In the genomic region with DNA sequence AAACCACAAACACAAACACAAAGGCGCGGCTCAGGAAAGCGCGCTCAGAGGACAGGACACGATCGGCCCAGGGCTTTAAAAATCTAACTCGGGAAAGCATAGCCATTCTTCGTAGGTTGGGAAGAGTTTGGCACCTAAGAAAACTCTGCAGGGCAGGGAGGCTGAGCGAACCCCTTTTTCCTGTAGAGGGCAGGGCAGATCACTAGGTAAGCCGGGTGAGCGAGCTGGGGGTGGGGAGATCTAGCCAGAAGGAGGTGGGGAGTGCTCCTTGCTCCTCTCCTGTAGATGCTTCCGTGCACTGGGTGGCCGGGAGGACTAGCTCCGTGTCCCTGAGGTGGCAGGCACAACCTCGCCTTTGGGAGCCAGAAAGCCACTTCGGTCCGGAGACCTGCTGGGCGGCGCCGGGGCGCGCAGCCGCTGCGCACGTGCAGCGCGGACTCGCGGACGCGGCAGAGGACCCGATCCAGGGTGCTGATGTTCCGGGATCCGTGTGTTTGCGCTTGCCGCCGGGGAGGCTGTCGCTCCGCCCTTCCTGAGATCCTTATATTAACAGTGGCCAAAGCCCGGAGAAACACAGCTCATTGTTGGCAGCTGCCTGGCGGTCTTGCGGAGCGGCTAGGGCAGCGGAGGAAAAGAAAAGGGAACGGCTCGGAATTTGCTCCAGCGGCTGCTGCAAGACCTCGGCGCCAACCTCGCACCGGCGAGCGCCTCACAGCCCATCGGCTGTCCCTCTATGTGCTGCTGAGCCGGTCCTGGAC, we compare ENCODE assay signal across 1 mouse cellular context.
TF ChIP-seq lines count a peak whose summit lies in the region.

Cited2 (plus strand) TSS at position 566 of the 758 bp plus-strand sequence.

TF ChIP-seq in CH12.LX, 34 proteins besides CTCF, POLR2A, EP300 and RAD21 (continued from another document):
- peak; percentile 99 for TF ChIP-seq POLR2AphosphoS2 (IDR thresholded peaks at IDR 0.05; ENCODE audit: low read depth, low read length)
- peak; percentile 98 for TF ChIP-seq TBP (conservative IDR thresholded peaks at IDR 0.05; ENCODE audit: low read depth, low read length)
- no peak for TF ChIP-seq MEF2A (IDR thresholded peaks at IDR 0.05; ENCODE audit: borderline replicate concordance, low read depth, low read length)
- peak; percentile 38 for TF ChIP-seq CHD2 (IDR thresholded peaks at IDR 0.05; ENCODE audit: low read length)
- TF ChIP-seq IRF4 (IDR thresholded peaks at IDR 0.05; ENCODE audit: low read depth, low read length): peak; percentile 74
- peak; percentile 5; the same call in 1 of the 2 replicates for TF ChIP-seq ZNF384 (IDR thresholded peaks at IDR 0.05; ENCODE audit: low read depth, low read length)
- TF ChIP-seq ELF1 (IDR thresholded peaks at IDR 0.05; ENCODE audit: low read depth, low read length): peak; percentile 70
- TF ChIP-seq GABPA (IDR thresholded peaks at IDR 0.05; ENCODE audit: insufficient replicate concordance, low read depth, low read length): no peak
- no peak for TF ChIP-seq KAT2A (IDR thresholded peaks at IDR 0.05; ENCODE audit: insufficient replicate concordance, low read length)
- no peak for TF ChIP-seq USF1 (IDR thresholded peaks at IDR 0.05; ENCODE audit: low read depth, low read length)
- TF ChIP-seq MYC (IDR thresholded peaks at IDR 0.05; ENCODE audit: low read depth, low read length): peak; percentile 95
- TF ChIP-seq MAFK (IDR thresholded peaks at IDR 0.05; ENCODE audit: insufficient replicate concordance, low read length): 0 out of 2 replicates have a peak, but pooled peaks have one; percentile 35
- no peak for TF ChIP-seq JUN (IDR thresholded peaks at IDR 0.05; ENCODE audit: insufficient read depth, low read depth, low read length)
- peak; percentile 100 for TF ChIP-seq NELFE (IDR thresholded peaks at IDR 0.05; ENCODE audit: low read depth, low read length)
- peak; percentile 79 for TF ChIP-seq MAX (IDR thresholded peaks at IDR 0.05; ENCODE audit: low read length)
- peak; percentile 100 for TF ChIP-seq BHLHE40 (IDR thresholded peaks at IDR 0.05; ENCODE audit: low read depth, low read length)
- peak; percentile 11; the same call in 1 of the 2 replicates for TF ChIP-seq ETS1 (conservative IDR thresholded peaks at IDR 0.05; ENCODE audit: low read depth, low read length)
- peak; percentile 76 for TF ChIP-seq MXI1 (IDR thresholded peaks at IDR 0.05; ENCODE audit: low read depth, low read length)
- no peak for TF ChIP-seq ZC3H11A (IDR thresholded peaks at IDR 0.05; ENCODE audit: low read depth, low read length)
- TF ChIP-seq SMC3 (IDR thresholded peaks at IDR 0.05; ENCODE audit: low read depth, low read length): peak; percentile 36
- no peak for TF ChIP-seq E2F4 (IDR thresholded peaks at IDR 0.05; ENCODE audit: insufficient replicate concordance, low read depth, low read length)
- peak; percentile 98 for TF ChIP-seq TCF12 (IDR thresholded peaks at IDR 0.05; ENCODE audit: low read depth, low read length)
- TF ChIP-seq USF2 (conservative IDR thresholded peaks at IDR 0.05; ENCODE audit: low read depth, low read length): no peak
- TF ChIP-seq RCOR1 (conservative IDR thresholded peaks at IDR 0.05; ENCODE audit: low read depth, low read length): peak; percentile 87
- TF ChIP-seq HCFC1 (IDR thresholded peaks at IDR 0.05; ENCODE audit: low read depth, low read length): peak; percentile 59
- peak; percentile 96 for TF ChIP-seq SIN3A (IDR thresholded peaks at IDR 0.05; ENCODE audit: low read length)
